Mouse (Mus musculus) kidney, embryonic 16.5 days (tissue): Measurements from ENCODE around the gene Krt15. TPM values are rescaled to one million over a fixed set of nuclear protein-coding genes. Genes with fewer than 3 reads are reported as not detected.

Source experiments
- ATAC-seq: fragments of 200-750 bp; cut with Nextera tagmentation; 2 replicates; pipeline ENCODE4 v1.8.0; 2017; ENCODE audit warnings: moderate TSS enrichment; ENCODE audit not compliant: low FRiP score, low TSS enrichment
- H3K27ac ChIP-seq: fragments of 300-500 bp; sonication (generic); 2 replicates; pipeline ENCODE4 v1.5.1; 2014; ENCODE audit warnings: low read length
- H3K27me3 ChIP-seq: fragments of 300-500 bp; sonication (generic); 2 replicates; pipeline ENCODE4 v1.6.1; 2014; ENCODE audit warnings: low read length, control low read depth, mixed read lengths; ENCODE audit not compliant: insufficient read depth
- H3K36me3 ChIP-seq: fragments of 300-500 bp; sonication (generic); 2 replicates; pipeline ENCODE4 v1.6.1; 2014; ENCODE audit warnings: low read length, control low read depth, mixed read lengths; ENCODE audit not compliant: insufficient read depth
- H3K4me1 ChIP-seq: fragments of 300-500 bp; sonication (generic); 2 replicates; pipeline ENCODE4 v1.6.1; 2014; ENCODE audit warnings: low read length, control low read depth, mixed read lengths; ENCODE audit not compliant: insufficient read depth
- H3K4me2 ChIP-seq: fragments of 300-500 bp; sonication (generic); replicated peaks from 2 replicates; pipeline ENCODE4 v1.6.1; 2014; ENCODE audit warnings: low read depth, low read length
- H3K4me3 ChIP-seq: fragments of 300-500 bp; sonication (generic); 2 replicates; pipeline ENCODE4 v1.5.1; 2014; ENCODE audit warnings: mild to moderate bottlenecking, low read length
- H3K9ac ChIP-seq: fragments of 300-500 bp; sonication (generic); replicated peaks from 2 replicates; pipeline ENCODE4 v1.6.1; 2014; ENCODE audit warnings: low read length
- H3K9me3 ChIP-seq: fragments of 300-500 bp; sonication (generic); 2 replicates; pipeline ENCODE4 v1.6.1; 2016; ENCODE audit warnings: low read length, control low read depth
- WGBS: fragments of 180-500 bp; shearing (Covaris S2); extraction: QIAGEN DNeasy Blood & Tissue Kit; methylation state at CpG from one replicate; pipeline ENCODE4 v1.1.7; 2014; 5-methylcytosine and 5-hydroxymethylcytosine counted together
- polyA plus RNA-seq: library from polyadenylated mRNA; unstranded; fragments of >200 nt; fragmentation: Nextera tagmentation; extraction: Ambion mirVana; gene quantifications from 2 replicates; pipeline ENCODE4 v1.2.1, GENCODE M21; 2015

Gene Krt15
- polyA plus RNA-seq, 1 experiment from 2014 or later = 3.8 TPM

DNA sequence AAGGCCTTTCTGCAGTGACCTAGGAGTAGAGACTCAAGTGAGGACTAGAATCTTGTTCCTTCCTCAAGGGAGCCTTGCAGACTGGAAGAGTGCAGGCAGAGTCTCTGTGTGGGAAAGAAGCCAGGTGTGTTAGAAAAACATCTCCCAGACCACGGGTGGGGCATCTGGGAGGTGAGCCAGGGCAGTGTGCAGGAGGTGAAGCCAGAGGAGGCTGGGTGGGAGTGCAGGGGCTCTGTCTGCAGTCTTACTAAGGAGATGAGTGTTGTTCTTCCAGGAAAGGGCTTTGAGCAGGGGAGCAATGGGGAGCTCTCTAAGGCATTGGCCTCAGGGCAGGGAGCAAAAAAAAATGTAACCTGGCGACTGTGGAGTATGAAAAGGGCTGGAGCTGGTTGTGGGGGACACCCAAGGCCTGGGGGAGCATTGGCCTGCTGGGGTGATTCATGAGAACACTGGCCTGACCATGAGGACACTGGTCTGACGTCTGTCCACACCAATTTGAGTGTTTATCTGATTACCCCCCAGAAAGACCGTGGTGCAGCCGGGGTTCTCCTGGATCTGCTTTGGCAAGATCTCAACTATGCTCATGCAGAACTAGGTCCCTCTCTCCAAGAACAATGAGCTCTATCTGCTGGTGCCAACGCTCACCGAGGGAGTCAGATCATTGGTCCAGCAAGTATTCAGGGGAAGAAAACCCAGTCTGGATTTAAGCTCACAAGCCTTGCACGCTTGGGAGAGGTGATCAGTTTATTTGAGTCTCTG is 19.9 kb upstream of the Krt15 start:
- Histone ChIP-seq H3K27me3 (no peaks in the 10 kb centered on the region), H3K27ac (no peak overlapping the region), H3K9ac (no peak overlapping the region), H3K36me3 (no peaks in the 10 kb centered on the region), H3K4me1 (peaks cover 6% of the 10 kb centered on the region; the same call in 1 of the 2 replicates), H3K4me3 (no peak overlapping the region), H3K4me2 (no peak overlapping the region), H3K9me3 (no peaks in the 10 kb centered on the region)
- no peak for ATAC-seq
- WGBS = 60% methylated on average over 8 of the region's 8 CpGs

GRCm38 (mm10) chr11:100148615-100149330 is 13.0 kb upstream of the Krt15 start, which contains the start of gene Krt19:
TSS of gene Krt19 (minus strand) at chr11:100148665.
- Histone ChIP-seq H3K4me1 (peaks cover 17% of the 10 kb centered on the region), H3K27ac (no peak within 1 kb of the TSS), H3K9me3 (no peaks in the 10 kb centered on the region), H3K4me2 (no peak within 1 kb of the TSS), H3K27me3 (peaks cover 14% of the 10 kb centered on the region), H3K9ac (no peak within 1 kb of the TSS), H3K36me3 (no peaks in the 10 kb centered on the region), H3K4me3 (no peak within 1 kb of the TSS)
- ATAC-seq = no peak
- WGBS = 57% methylated on average over 9 of the region's 9 CpGs

GRCm38 (mm10) chr11:100147566-100148353 is 12.0 kb upstream of the Krt15 start:
- Histone ChIP-seq H3K4me2 (no peak overlapping the region), H3K36me3 (no peaks in the 10 kb centered on the region), H3K9ac (no peak overlapping the region), H3K27ac (no peak overlapping the region), H3K4me1 (peaks cover 14% of the 10 kb centered on the region; the same call in 1 of the 2 replicates), H3K4me3 (no peak overlapping the region), H3K27me3 (peaks cover 14% of the 10 kb centered on the region), H3K9me3 (no peaks in the 10 kb centered on the region)
- 39% methylated on average over 5 of the region's 5 CpGs for WGBS
- ATAC-seq = no peak

- WGBS = 2% methylated on average over 13 of the region's 13 CpGs
- Histone ChIP-seq H3K36me3 (no peaks in the 10 kb centered on the region), H3K9ac (peak overlapping the region; percentile 53; the same call in 1 of the 2 replicates), H3K4me1 (peaks cover 16% of the 10 kb centered on the region; the same call in 1 of the 2 replicates), H3K4me3 (peak overlapping the region; percentile 45), H3K4me2 (peak overlapping the region; percentile 53), H3K9me3 (no peaks in the 10 kb centered on the region), H3K27me3 (peaks cover 14% of the 10 kb centered on the region), H3K27ac (peak overlapping the region; percentile 25; the same call in 1 of the 2 replicates)
- peak; percentile 53 for ATAC-seq
Observed at GRCm38 (mm10) chr11:100145858-100146560, 10.3 kb upstream of the Krt15 start.

DNA sequence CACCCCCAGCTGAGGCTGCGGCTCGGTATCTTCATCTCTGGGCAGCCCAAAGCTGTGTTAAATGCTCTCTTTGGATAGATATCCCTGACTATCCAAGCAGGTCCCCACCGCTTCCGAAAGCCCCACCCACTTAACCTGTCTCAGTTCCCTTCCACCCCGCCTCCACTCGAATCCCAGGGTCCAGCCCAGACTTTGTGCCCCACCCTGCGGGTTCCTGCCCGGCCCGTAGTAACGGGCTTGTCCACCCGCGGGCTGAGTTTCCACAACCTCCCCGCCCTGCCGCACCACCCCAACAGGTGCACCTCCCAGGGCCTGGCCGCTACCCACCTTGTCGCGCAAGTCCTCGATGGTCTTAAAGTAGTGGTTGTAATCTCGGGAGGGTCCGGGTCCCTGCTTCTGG is 9.4 kb upstream of the Krt15 start:
- peak; percentile 46 for ATAC-seq
- Histone ChIP-seq H3K9me3 (no peaks in the 10 kb centered on the region), H3K4me2 (peak overlapping the region; percentile 53), H3K36me3 (no peaks in the 10 kb centered on the region), H3K4me1 (peaks cover 21% of the 10 kb centered on the region), H3K27me3 (peaks cover 14% of the 10 kb centered on the region), H3K27ac (no peak overlapping the region), H3K9ac (peak overlapping the region; percentile 53), H3K4me3 (peak overlapping the region; percentile 45)
- WGBS = 1% methylated on average over 20 of the region's 20 CpGs

GRCm38 (mm10) chr11:100140966-100141365 is 5.2 kb upstream of the Krt15 start:
- Histone ChIP-seq H3K4me1 (peaks cover 42% of the 10 kb centered on the region), H3K9ac (no peak overlapping the region), H3K27ac (no peak overlapping the region), H3K36me3 (no peaks in the 10 kb centered on the region), H3K4me2 (no peak overlapping the region), H3K9me3 (no peaks in the 10 kb centered on the region), H3K27me3 (peaks cover 11% of the 10 kb centered on the region), H3K4me3 (no peak overlapping the region)
- WGBS = 60% methylated on average over 21 of the region's 21 CpGs
- ATAC-seq = no peak

DNA sequence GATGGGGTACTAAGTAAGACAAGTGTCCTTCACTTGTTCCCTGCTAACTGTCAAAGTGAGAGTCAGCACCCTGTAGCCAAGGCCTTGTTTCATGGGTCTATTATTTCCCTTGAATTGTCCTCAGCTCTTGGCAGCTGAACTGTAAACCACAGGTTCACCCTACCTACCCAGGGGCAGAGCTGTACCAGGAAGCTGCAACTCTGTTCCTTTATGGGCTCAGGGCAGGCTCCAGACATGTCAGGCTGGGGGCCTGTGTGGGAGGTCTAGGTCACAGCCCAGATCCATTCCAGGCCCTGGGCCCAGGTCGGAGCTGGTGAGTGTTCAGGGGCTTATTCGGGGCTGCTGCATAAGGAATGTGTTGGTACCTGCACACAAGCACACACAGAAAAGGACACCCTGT is 3.7 kb upstream of the Krt15 start:
- Histone ChIP-seq H3K9me3 (no peaks in the 10 kb centered on the region), H3K27me3 (peaks cover 3% of the 10 kb centered on the region; the same call in 1 of the 2 replicates), H3K4me1 (peaks cover 37% of the 10 kb centered on the region), H3K4me3 (no peak overlapping the region), H3K36me3 (no peaks in the 10 kb centered on the region), H3K4me2 (no peak overlapping the region), H3K27ac (no peak overlapping the region), H3K9ac (no peak overlapping the region)
- WGBS = 33% methylated on average over 2 of the region's 2 CpGs
- ATAC-seq = no peak

GRCm38 (mm10) chr11:100138809-100139208 is 3.1 kb upstream of the Krt15 start:
- peaks cover 37% of the 10 kb centered on the region for H3K4me1 ChIP-seq
- no peak for ATAC-seq
- H3K9me3 ChIP-seq = no peaks in the 10 kb centered on the region
- H3K36me3 ChIP-seq = no peaks in the 10 kb centered on the region
- 59% methylated on average over 7 of the region's 7 CpGs for WGBS
- H3K27me3 ChIP-seq = no peaks in the 10 kb centered on the region; the same call in 1 of the 2 replicates
- H3K4me3 ChIP-seq = no peak overlapping the region
- no peak overlapping the region for H3K27ac ChIP-seq
- H3K9ac ChIP-seq = no peak overlapping the region
- no peak overlapping the region for H3K4me2 ChIP-seq

DNA sequence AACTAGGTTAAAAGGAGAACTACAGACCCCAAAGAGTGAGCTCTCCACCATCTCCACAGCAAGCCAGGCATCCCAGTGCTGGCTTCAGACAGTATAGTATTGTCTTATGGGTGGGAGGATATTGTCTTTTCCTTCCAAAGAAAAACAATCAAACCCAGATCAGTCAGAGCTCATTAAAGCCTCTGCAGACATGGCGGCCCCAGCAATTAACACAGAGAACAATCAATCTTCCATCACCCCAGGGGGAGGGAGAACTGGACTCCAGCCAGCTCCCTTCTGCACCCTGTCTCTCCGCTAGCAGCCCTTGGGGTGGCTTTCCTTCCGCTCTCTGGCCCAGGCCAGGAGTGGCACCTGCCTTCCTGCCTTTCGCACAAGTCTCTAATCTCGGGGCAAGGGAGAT is 2.0 kb upstream of the Krt15 start:
- 11% methylated on average over 5 of the region's 5 CpGs for WGBS
- H3K4me2 ChIP-seq = no peak overlapping the region
- no peaks in the 10 kb centered on the region for H3K36me3 ChIP-seq
- H3K9ac ChIP-seq = no peak overlapping the region
- no peaks in the 10 kb centered on the region for H3K9me3 ChIP-seq
- H3K4me1 ChIP-seq = peaks cover 37% of the 10 kb centered on the region
- no peaks in the 10 kb centered on the region; the same call in 1 of the 2 replicates for H3K27me3 ChIP-seq
- H3K27ac ChIP-seq = no peak overlapping the region; the same call in 1 of the 2 replicates
- no peak overlapping the region for H3K4me3 ChIP-seq
- peak; percentile 58 for ATAC-seq
